Mouse (Mus musculus): ENCODE data around the gene Ttc13.

DNA sequence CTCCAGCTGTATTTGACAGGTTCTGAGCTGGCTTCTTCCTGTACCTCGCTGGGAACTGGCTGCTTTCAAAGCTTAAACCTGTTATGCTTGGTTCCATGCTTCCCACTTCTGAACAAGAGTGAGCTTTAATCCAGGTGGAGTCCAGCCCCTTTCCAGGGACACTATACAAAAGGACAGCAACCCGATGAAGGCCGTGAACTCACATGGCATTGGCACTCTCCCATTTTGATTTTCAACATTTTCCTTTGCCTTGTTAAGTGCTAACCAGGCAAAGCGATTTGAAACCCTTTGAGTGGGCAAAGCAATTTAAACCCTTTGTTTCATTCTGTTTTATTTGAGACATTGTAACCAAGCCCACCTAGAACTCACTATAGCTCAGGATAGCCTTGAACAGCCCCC is 33.0 kb upstream of the Ttc13 start:
- no peak for TF ChIP-seq TAL1 (IDR thresholded peaks at IDR 0.05; ENCODE audit: low read length)
- TF ChIP-seq GATA1 (IDR thresholded peaks at IDR 0.05; ENCODE audit: low read length), result no peak

Data from erythroblast, embryonic 14.5 days (primary cell).